Mouse (Mus musculus): ENCODE measurements around the gene Hcfc2. TPM values are rescaled to one million over a fixed set of nuclear protein-coding genes. Genes with fewer than 3 reads are reported as not detected.

The Hcfc2 gene
- polyA plus RNA-seq, 1 experiment from 2014 or later, result 41.2 TPM

DNA sequence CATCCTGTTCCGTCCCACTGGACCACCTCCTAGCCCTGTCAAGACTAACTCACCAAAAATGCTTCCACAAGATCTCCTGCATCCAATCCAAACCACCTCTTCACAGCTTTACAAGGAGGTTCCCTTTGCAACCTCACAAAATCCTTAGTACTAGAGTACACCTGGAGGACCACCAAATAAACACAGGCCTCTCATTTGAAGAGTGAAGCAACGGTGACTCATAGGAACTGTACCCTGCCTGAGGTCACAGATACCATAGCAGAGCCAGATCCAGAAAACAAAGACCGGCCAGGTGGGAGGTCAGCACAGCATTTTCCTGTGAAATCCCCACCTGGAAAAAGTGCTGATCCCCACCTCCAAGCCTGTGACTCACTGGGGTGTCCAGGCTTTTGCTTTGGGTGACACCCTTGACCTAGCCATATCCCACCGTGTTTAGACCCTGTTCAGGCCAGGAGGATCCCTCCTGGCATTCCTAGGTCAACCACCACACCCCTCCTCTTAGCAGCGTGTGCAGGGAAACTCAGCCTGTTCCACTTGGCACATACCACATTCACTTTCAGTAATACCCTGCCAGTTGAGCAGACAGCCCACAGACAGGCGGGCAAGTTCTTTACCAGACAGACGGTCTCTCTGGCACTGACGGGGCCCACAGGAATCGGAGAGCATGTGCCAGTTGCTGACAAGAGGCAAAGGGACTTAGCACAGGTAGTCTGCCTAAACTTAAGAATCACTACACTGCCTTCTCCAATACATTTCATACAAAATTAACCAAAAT is 65.3 kb downstream of the Hcfc2 start:
- Histone ChIP-seq H3K27ac (peak overlapping the region; percentile 32; the same call in 1 of the 2 replicates), H3K36me3 (peaks cover 51% of the 10 kb centered on the region), H3K4me3 (peak overlapping the region; percentile 24), H3K9ac (peak overlapping the region; percentile 55), H3K9me3 (no peaks in the 10 kb centered on the region), H3K4me1 (replicated peaks) (peaks cover 58% of the 10 kb centered on the region), H3K27me3 (no peaks in the 10 kb centered on the region), H3K4me2 (peak overlapping the region; percentile 78)
- WGBS, result 81% methylated on average over 9 of the region's 9 CpGs
- ATAC-seq (ENCODE audit: low FRiP score), result no peak

- Histone ChIP-seq H3K4me1 (replicated peaks) (peaks cover 47% of the 10 kb centered on the region), H3K9me3 (no peaks in the 10 kb centered on the region), H3K36me3 (peaks cover 33% of the 10 kb centered on the region), H3K27me3 (no peaks in the 10 kb centered on the region), H3K4me2 (peak overlapping the region; percentile 78), H3K9ac (peak overlapping the region; percentile 99), H3K27ac (peak overlapping the region; percentile 100), H3K4me3 (peak overlapping the region; percentile 87)
- WGBS, result under 1% methylated on average over 43 of the region's 48 CpGs
- peak; percentile 40 for ATAC-seq (ENCODE audit: low FRiP score)
These were observed 67.1 kb downstream of the Hcfc2 start for GRCm38 (mm10) chr10:82762756-82763681.

DNA sequence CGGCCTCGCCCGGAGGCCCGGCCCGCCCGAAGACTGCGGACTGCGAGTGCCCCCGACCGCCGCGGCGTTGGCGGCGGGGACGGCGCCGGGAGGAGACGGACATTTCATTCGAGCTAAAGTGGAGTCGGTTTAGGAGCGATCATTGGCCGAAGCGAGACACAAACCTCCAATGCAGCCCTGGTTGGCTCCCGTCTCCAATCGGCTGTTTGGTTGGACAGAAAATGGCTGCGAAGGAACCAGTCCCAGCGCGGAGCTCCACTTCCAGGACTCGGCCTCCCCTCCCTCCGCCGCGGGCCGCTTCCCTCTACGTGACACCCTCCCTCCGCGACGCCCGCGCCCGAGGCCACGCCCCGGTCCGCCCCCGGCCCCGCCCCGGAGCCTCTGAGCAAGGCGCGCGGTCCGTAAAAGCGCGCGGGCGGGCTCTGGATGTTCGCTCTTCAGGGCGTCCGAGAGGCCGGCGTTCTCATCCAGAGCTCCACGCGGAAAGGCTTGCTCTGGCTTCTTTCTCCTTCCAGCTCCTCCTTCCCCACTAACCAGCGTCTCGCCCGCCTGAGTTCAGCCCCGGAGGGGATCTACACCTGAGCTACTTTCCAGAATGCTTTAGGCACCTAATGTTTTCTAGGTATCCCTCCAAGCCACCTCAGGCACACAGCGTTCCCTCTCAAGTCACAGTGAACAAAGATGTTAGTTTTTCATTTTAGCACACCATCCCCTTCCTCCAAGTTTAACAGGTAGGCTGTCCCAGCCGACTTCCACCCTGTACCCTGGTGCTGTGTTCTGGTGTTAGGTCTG is 68.1 kb downstream of the Hcfc2 start, which contains the start of gene Nfyb:
Gene Nfyb (minus strand): TSS at position 305 of the 792 bp plus-strand sequence.
- H3K36me3 ChIP-seq, result peaks cover 23% of the 10 kb centered on the region
- ATAC-seq (ENCODE audit: low FRiP score), result peak; percentile 97
- no peaks in the 10 kb centered on the region for H3K9me3 ChIP-seq
- H3K27ac ChIP-seq, result peak within 1 kb of the TSS; percentile 100
- no peaks in the 10 kb centered on the region for H3K27me3 ChIP-seq
- WGBS, result 1% methylated on average over 65 of the region's 68 CpGs
- peak within 1 kb of the TSS; percentile 99 for H3K9ac ChIP-seq
- peak within 1 kb of the TSS; percentile 78 for H3K4me2 ChIP-seq
- H3K4me1 ChIP-seq (replicated peaks), result peaks cover 39% of the 10 kb centered on the region
- peak within 1 kb of the TSS; percentile 87 for H3K4me3 ChIP-seq

- Histone ChIP-seq H3K4me1 (replicated peaks) (peaks cover 6% of the 10 kb centered on the region), H3K36me3 (no peaks in the 10 kb centered on the region), H3K27ac (no peak overlapping the region), H3K9me3 (no peaks in the 10 kb centered on the region), H3K4me3 (no peak overlapping the region), H3K4me2 (no peak overlapping the region), H3K9ac (no peak overlapping the region), H3K27me3 (no peaks in the 10 kb centered on the region)
- WGBS, result 19% methylated on average over 9 of the region's 9 CpGs
- ATAC-seq (ENCODE audit: low FRiP score), result no peak
These were observed 72.9 kb downstream of the Hcfc2 start for GRCm38 (mm10) chr10:82768901-82769300.

GRCm38 (mm10) chr10:82770713-82771112 is 74.8 kb downstream of the Hcfc2 start:
- H3K36me3 ChIP-seq, result no peaks in the 10 kb centered on the region
- no peaks in the 10 kb centered on the region for H3K9me3 ChIP-seq
- H3K27ac ChIP-seq, result no peak overlapping the region
- 94% methylated on average over 2 of the region's 2 CpGs for WGBS
- H3K4me3 ChIP-seq, result no peak overlapping the region
- no peak overlapping the region for H3K9ac ChIP-seq
- ATAC-seq (ENCODE audit: low FRiP score), result no peak
- no peaks in the 10 kb centered on the region; the same call in 1 of the 2 replicates for H3K4me1 ChIP-seq (replicated peaks)
- no peak overlapping the region for H3K4me2 ChIP-seq
- no peaks in the 10 kb centered on the region for H3K27me3 ChIP-seq

GRCm38 (mm10) chr10:82771595-82772170 is 75.7 kb downstream of the Hcfc2 start:
- Histone ChIP-seq H3K4me3 (no peak overlapping the region), H3K27ac (no peak overlapping the region), H3K36me3 (no peaks in the 10 kb centered on the region), H3K9ac (no peak overlapping the region; the same call in 1 of the 2 replicates), H3K4me2 (no peak overlapping the region), H3K4me1 (replicated peaks) (no peaks in the 10 kb centered on the region; the same call in 1 of the 2 replicates), H3K9me3 (no peaks in the 10 kb centered on the region), H3K27me3 (no peaks in the 10 kb centered on the region)
- WGBS, result 59% methylated on average over 9 of the region's 9 CpGs
- ATAC-seq (ENCODE audit: low FRiP score), result peak; percentile 59

DNA sequence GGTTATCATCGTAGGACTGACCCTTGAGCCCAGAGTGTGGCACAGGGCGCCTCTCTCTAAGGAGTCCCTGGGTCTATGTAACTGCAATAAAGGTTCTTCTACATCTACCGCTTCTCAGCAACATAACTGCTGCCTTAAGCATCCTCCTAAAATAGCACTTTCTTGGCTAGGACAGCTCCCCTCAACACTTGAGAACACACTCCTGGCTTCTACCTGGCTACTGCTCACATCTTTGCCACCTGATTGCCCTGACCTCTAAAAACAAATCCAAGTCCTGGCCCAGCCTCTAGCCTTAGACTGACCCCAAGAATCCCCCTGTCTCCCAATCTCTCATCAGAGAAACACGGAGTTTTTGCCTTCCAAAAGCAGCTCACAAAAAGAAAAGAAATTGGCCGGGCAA is 78.9 kb downstream of the Hcfc2 start:
- no peak overlapping the region for H3K4me2 ChIP-seq
- H3K36me3 ChIP-seq, result no peaks in the 10 kb centered on the region
- H3K27me3 ChIP-seq, result no peaks in the 10 kb centered on the region
- no peak for ATAC-seq (ENCODE audit: low FRiP score)
- H3K4me3 ChIP-seq, result no peak overlapping the region
- H3K4me1 ChIP-seq (replicated peaks), result peaks cover 6% of the 10 kb centered on the region
- H3K27ac ChIP-seq, result no peak overlapping the region
- 98% methylated on average over 5 of the region's 5 CpGs for WGBS
- H3K9ac ChIP-seq, result no peak overlapping the region
- H3K9me3 ChIP-seq, result no peaks in the 10 kb centered on the region

DNA sequence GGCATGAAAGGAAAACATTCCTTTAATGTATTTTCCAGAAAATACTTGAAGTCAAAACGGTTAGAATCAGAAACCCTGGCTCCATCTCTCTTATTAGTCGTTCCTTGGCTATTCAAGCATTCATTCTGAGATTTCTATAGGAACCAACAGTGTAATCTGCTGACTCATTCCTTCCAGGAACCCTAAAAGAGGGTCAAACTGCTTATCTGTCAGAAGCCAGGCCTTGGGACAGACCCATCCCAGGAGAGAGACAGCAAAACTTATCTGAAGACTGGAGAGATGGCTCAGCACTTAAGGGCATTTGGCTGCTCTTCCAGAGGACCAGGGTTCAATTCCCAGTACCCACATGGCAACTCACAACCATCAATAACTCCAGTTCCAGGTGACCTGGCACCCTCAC is 81.1 kb downstream of the Hcfc2 start:
- no peak for ATAC-seq (ENCODE audit: low FRiP score)
- Histone ChIP-seq H3K27me3 (no peaks in the 10 kb centered on the region), H3K27ac (no peak overlapping the region), H3K9ac (no peak overlapping the region), H3K4me2 (no peak overlapping the region), H3K4me1 (replicated peaks) (peaks cover 6% of the 10 kb centered on the region), H3K9me3 (no peaks in the 10 kb centered on the region), H3K36me3 (no peaks in the 10 kb centered on the region), H3K4me3 (no peak overlapping the region)
- WGBS, result 63% methylated on average over 2 of the region's 2 CpGs

- ATAC-seq (ENCODE audit: low FRiP score), result no peak
- H3K4me3 ChIP-seq, result no peak overlapping the region
- H3K4me2 ChIP-seq, result no peak overlapping the region
- no peaks in the 10 kb centered on the region for H3K36me3 ChIP-seq
- 42% methylated on average over 13 of the region's 13 CpGs for WGBS
- no peak overlapping the region for H3K27ac ChIP-seq
- no peaks in the 10 kb centered on the region for H3K9me3 ChIP-seq
- H3K9ac ChIP-seq, result peak overlapping the region; percentile 24; the same call in 1 of the 2 replicates
- H3K4me1 ChIP-seq (replicated peaks), result peaks cover 6% of the 10 kb centered on the region
- no peaks in the 10 kb centered on the region for H3K27me3 ChIP-seq
These were observed 81.9 kb downstream of the Hcfc2 start for GRCm38 (mm10) chr10:82777886-82778285.

DNA sequence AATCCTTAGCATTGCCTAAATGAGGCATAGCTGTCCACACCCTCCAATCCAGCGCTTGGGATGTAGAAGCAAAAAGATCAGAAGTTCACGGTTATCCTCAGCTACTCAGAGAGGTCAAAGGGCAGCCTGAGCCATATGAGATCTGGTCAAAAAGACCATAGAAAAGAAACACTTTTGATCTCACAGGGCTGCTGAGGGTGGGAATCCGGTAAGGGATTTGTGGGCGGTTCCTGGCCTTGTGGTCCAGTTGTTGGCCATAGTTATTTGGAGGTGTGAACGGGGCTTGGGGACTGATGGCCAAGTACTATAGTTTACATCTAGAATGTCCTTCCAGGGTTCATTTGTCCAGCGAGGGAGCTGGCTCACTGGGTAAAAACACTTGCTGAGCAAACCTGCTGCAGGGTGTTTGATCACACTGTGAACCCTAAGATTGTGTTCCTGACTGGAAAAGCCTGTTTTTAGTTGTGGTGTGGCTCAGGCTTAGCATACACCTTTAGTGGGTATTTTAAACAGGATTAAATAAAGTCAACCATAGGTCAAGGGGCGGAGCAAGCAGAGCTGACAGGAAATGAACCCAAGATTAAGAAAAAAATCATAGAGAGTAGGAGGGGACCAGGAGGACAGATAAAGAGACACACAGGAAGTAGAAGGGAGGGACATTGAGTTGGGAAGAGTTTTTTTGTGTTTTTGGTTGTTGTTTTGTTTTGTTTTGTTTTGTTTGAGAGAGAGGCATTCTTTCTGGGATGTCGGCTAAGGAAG is 83.0 kb downstream of the Hcfc2 start:
- no peak for ATAC-seq (ENCODE audit: low FRiP score)
- WGBS, result 80% methylated on average over 8 of the region's 8 CpGs
- Histone ChIP-seq H3K9me3 (no peaks in the 10 kb centered on the region), H3K36me3 (no peaks in the 10 kb centered on the region), H3K27ac (no peak overlapping the region), H3K9ac (no peak overlapping the region), H3K4me1 (replicated peaks) (peaks cover 6% of the 10 kb centered on the region), H3K27me3 (no peaks in the 10 kb centered on the region), H3K4me3 (no peak overlapping the region), H3K4me2 (no peak overlapping the region)

- no peaks in the 10 kb centered on the region for H3K9me3 ChIP-seq
- H3K4me3 ChIP-seq, result no peak overlapping the region
- H3K27ac ChIP-seq, result no peak overlapping the region
- 96% methylated on average over 14 of the region's 14 CpGs for WGBS
- no peak for ATAC-seq (ENCODE audit: low FRiP score)
- no peak overlapping the region for H3K9ac ChIP-seq
- peaks cover 6% of the 10 kb centered on the region for H3K4me1 ChIP-seq (replicated peaks)
- no peak overlapping the region for H3K4me2 ChIP-seq
- no peaks in the 10 kb centered on the region for H3K36me3 ChIP-seq
- no peaks in the 10 kb centered on the region for H3K27me3 ChIP-seq
These were observed 83.9 kb downstream of the Hcfc2 start for GRCm38 (mm10) chr10:82779831-82780230.
